Mouse (Mus musculus): ENCODE measurements at regions not wholly inside any gene's neighbourhood (a gene's known extent, or its start where the extent isn't known, plus 50 kb on each side); places are given as distances from the start of the nearest gene placed in this dataset.

GRCm38 (mm10) chr3:37975194-37975756, 251.0 kb upstream of the Gm5148 start:
- DNase-seq (ENCODE audit: low spot score) = peak; percentile 45

GRCm38 (mm10) chr3:37972931-37973330, 248.6 kb upstream of the Gm5148 start:
- H3K27ac ChIP-seq (ENCODE audit: low read length) = no peak overlapping the region
- ATAC-seq (no peak), DNase-seq (ENCODE audit: low spot score) (peak; percentile 15)
- H3K36me3 ChIP-seq (ENCODE audit: insufficient read depth, low read length) = no peaks in the 10 kb centered on the region
- no peak overlapping the region for H3K9ac ChIP-seq (replicated peaks; ENCODE audit: low read depth)
- H3K4me1 ChIP-seq (ENCODE audit: insufficient read depth, low read depth, low read length) = peaks cover 10% of the 10 kb centered on the region; the same call in 1 of the 2 replicates
- H3K27me3 ChIP-seq (replicated peaks; ENCODE audit: insufficient read depth, low read length) = no peaks in the 10 kb centered on the region
- H3K4me2 ChIP-seq (replicated peaks; ENCODE audit: low read depth, low read length) = no peak overlapping the region
- WGBS = 50% methylated on average over 3 of the region's 3 CpGs
- TF ChIP-seq EP300 (IDR thresholded peaks at IDR 0.05) (no peak), CTCF (IDR thresholded peaks at IDR 0.05) (no peak)
- no peak overlapping the region for H3K4me3 ChIP-seq (ENCODE audit: low read depth, low read length)
- no peaks in the 10 kb centered on the region for H3K9me3 ChIP-seq (ENCODE audit: low read length)

More at GRCm38 (mm10) chr3:37975194-37975756, 251.0 kb upstream of the Gm5148 start:
- Histone ChIP-seq H3K27ac (ENCODE audit: low read length) (no peak overlapping the region), H3K9ac (replicated peaks; ENCODE audit: low read depth) (no peak overlapping the region), H3K36me3 (ENCODE audit: insufficient read depth, low read length) (no peaks in the 10 kb centered on the region), H3K27me3 (replicated peaks; ENCODE audit: insufficient read depth, low read length) (no peaks in the 10 kb centered on the region), H3K9me3 (ENCODE audit: low read length) (no peaks in the 10 kb centered on the region), H3K4me1 (ENCODE audit: insufficient read depth, low read depth, low read length) (peaks cover 10% of the 10 kb centered on the region; the same call in 1 of the 2 replicates), H3K4me3 (ENCODE audit: low read depth, low read length) (no peak overlapping the region), H3K4me2 (replicated peaks; ENCODE audit: low read depth, low read length) (no peak overlapping the region)
- TF ChIP-seq EP300 (IDR thresholded peaks at IDR 0.05) (peak; percentile 97), CTCF (IDR thresholded peaks at IDR 0.05) (no peak)
- peak; percentile 16; the same call in 1 of the 2 replicates for ATAC-seq
- 22% methylated on average over 11 of the region's 11 CpGs for WGBS

GRCm38 (mm10) chr3:37971240-37971639, 246.9 kb upstream of the Gm5148 start:
- WGBS = 38% methylated on average over 2 of the region's 2 CpGs
- Histone ChIP-seq H3K27ac (ENCODE audit: low read length) (no peak overlapping the region), H3K9me3 (ENCODE audit: low read length) (no peaks in the 10 kb centered on the region)

DNA sequence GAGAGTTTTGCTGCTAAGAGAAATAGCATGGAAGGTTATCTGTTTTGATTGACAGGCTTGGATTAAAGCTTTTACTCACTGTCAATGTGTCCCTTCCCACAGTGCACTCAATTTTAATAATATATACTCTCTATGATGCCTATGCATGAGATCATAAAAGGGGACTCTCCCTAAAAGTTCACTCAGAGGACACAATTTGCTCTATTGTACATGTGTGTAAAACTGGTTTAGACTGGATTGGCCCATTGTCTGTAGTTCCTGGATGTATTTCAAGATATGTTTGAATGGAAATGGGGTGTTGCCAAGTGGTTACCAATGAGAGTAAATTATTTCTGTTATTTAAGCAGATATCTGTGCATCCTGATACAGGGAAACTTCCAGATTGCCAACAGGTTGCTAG, 244.4 kb upstream of the Gm5148 start:
- H3K4me3 ChIP-seq (ENCODE audit: low read depth, low read length) = no peak overlapping the region
- DNase-seq (ENCODE audit: low spot score) (peak; percentile 17), ATAC-seq (no peak)
- H3K27me3 ChIP-seq (replicated peaks; ENCODE audit: insufficient read depth, low read length) = no peaks in the 10 kb centered on the region
- H3K27ac ChIP-seq (ENCODE audit: low read length) = no peak overlapping the region
- H3K4me2 ChIP-seq (replicated peaks; ENCODE audit: low read depth, low read length) = no peak overlapping the region
- TF ChIP-seq CTCF (IDR thresholded peaks at IDR 0.05) (no peak), EP300 (IDR thresholded peaks at IDR 0.05) (no peak)
- H3K9me3 ChIP-seq (ENCODE audit: low read length) = no peaks in the 10 kb centered on the region
- no peaks in the 10 kb centered on the region for H3K4me1 ChIP-seq (ENCODE audit: insufficient read depth, low read depth, low read length)
- no peaks in the 10 kb centered on the region for H3K36me3 ChIP-seq (ENCODE audit: insufficient read depth, low read length)
- H3K9ac ChIP-seq (replicated peaks; ENCODE audit: low read depth) = no peak overlapping the region

More at GRCm38 (mm10) chr3:37971240-37971639, 246.9 kb upstream of the Gm5148 start:
- Histone ChIP-seq H3K4me1 (ENCODE audit: insufficient read depth, low read depth, low read length) (peaks cover 5% of the 10 kb centered on the region; the same call in 1 of the 2 replicates), H3K36me3 (ENCODE audit: insufficient read depth, low read length) (no peaks in the 10 kb centered on the region), H3K27me3 (replicated peaks; ENCODE audit: insufficient read depth, low read length) (no peaks in the 10 kb centered on the region), H3K4me3 (ENCODE audit: low read depth, low read length) (no peak overlapping the region), H3K4me2 (replicated peaks; ENCODE audit: low read depth, low read length) (no peak overlapping the region), H3K9ac (replicated peaks; ENCODE audit: low read depth) (no peak overlapping the region)
- DNase-seq (ENCODE audit: low spot score) (no peak), ATAC-seq (no peak)
- TF ChIP-seq CTCF (IDR thresholded peaks at IDR 0.05) = no peak

DNA sequence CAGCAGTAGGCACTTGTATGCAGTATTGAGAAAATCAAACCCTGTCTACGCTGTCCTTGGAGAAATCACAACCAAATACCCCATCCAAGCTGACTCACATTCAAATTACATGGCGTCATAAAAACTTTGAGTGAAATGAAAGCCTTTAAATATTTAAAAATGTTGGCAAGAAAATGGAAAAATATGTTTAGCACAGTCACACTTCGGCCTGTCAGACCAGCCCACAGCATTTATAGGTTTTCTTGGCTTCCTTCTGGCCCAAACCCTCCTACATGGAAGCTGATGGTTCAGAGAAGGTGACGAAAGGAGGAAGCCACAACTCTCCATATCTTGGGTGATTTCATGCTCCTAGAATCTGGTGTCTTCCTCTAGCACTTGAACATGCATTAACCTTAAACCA, 240.9 kb upstream of the Gm5148 start:
- no peak for DNase-seq (ENCODE audit: low spot score)
- Histone ChIP-seq H3K27ac (ENCODE audit: low read length) (no peak overlapping the region), H3K4me1 (ENCODE audit: insufficient read depth, low read depth, low read length) (no peaks in the 10 kb centered on the region), H3K4me3 (ENCODE audit: low read depth, low read length) (no peak overlapping the region), H3K4me2 (replicated peaks; ENCODE audit: low read depth, low read length) (no peak overlapping the region), H3K9me3 (ENCODE audit: low read length) (no peaks in the 10 kb centered on the region), H3K36me3 (ENCODE audit: insufficient read depth, low read length) (no peaks in the 10 kb centered on the region), H3K27me3 (replicated peaks; ENCODE audit: insufficient read depth, low read length) (no peaks in the 10 kb centered on the region), H3K9ac (replicated peaks; ENCODE audit: low read depth) (no peak overlapping the region)
- ATAC-seq = no peak
- no peak for TF ChIP-seq EP300 (IDR thresholded peaks at IDR 0.05)
- TF ChIP-seq CTCF (IDR thresholded peaks at IDR 0.05) = no peak
- 90% methylated on average over 4 of the region's 4 CpGs for WGBS

DNA sequence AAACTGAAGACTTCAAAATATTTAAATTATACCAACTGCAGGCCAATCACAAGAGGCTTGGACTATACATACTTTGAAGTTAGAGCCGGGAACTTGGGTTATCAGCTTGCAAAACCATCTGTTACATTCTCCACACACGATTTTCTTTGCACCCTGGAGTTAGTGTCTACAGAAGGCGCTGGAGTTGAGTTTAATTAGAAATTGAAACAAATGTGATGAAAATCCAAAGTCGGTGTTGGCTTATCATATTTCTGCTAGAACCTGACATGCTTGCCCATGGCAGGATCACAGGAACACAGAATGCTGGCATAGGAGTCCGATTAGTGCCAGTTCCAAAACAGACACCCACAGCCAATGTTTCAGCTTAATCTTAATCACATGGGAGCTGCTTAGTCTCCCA, 239.8 kb upstream of the Gm5148 start:
- 69% methylated on average over 5 of the region's 5 CpGs for WGBS
- no peak for TF ChIP-seq EP300 (IDR thresholded peaks at IDR 0.05)
- Histone ChIP-seq H3K4me2 (replicated peaks; ENCODE audit: low read depth, low read length) (no peak overlapping the region), H3K4me1 (ENCODE audit: insufficient read depth, low read depth, low read length) (no peaks in the 10 kb centered on the region), H3K27ac (ENCODE audit: low read length) (no peak overlapping the region), H3K27me3 (replicated peaks; ENCODE audit: insufficient read depth, low read length) (no peaks in the 10 kb centered on the region), H3K9me3 (ENCODE audit: low read length) (no peaks in the 10 kb centered on the region), H3K9ac (replicated peaks; ENCODE audit: low read depth) (no peak overlapping the region), H3K36me3 (ENCODE audit: insufficient read depth, low read length) (no peaks in the 10 kb centered on the region), H3K4me3 (ENCODE audit: low read depth, low read length) (no peak overlapping the region)
- ATAC-seq (no peak), DNase-seq (ENCODE audit: low spot score) (no peak)

- H3K9me3 ChIP-seq (ENCODE audit: low read length) = no peaks in the 10 kb centered on the region
- 0 out of 2 replicates have a peak overlapping the region, but pooled peaks have one; percentile 27 for H3K27ac ChIP-seq (ENCODE audit: low read length)
- ATAC-seq = peak; percentile 59
- 39% methylated on average over 8 of the region's 8 CpGs for WGBS
- H3K4me3 ChIP-seq (ENCODE audit: low read depth, low read length) = no peak overlapping the region
- peak; percentile 52 for DNase-seq (ENCODE audit: low spot score)
- H3K4me2 ChIP-seq (replicated peaks; ENCODE audit: low read depth, low read length) = no peak overlapping the region
- no peaks in the 10 kb centered on the region for H3K4me1 ChIP-seq (ENCODE audit: insufficient read depth, low read depth, low read length)
- H3K9ac ChIP-seq (replicated peaks; ENCODE audit: low read depth) = no peak overlapping the region
- H3K27me3 ChIP-seq (replicated peaks; ENCODE audit: insufficient read depth, low read length) = no peaks in the 10 kb centered on the region
- no peaks in the 10 kb centered on the region for H3K36me3 ChIP-seq (ENCODE audit: insufficient read depth, low read length)
- TF ChIP-seq EP300 (IDR thresholded peaks at IDR 0.05) (no peak), CTCF (IDR thresholded peaks at IDR 0.05) (no peak)
These were observed 238.5 kb upstream of the Gm5148 start for GRCm38 (mm10) chr3:37962811-37963210.
